Mouse (Mus musculus): ENCODE measurements around the gene Chaf1a. TPM values are rescaled to one million over a fixed set of nuclear protein-coding genes. Genes with fewer than 3 reads are reported as not detected.
A peak's percentile ranks its signal among the peaks of the same experiment; 100 is the strongest.

The Chaf1a gene
- polyA plus RNA-seq, 1 experiment from 2014 or later, result 12.7 TPM

- no peak for ATAC-seq (replicated peaks; ENCODE audit: extremely low read depth, insufficient read depth, low FRiP score)
- H3K4me1 ChIP-seq (ENCODE audit: control insufficient read depth, insufficient read depth, low read length), result peaks cover 35% of the 10 kb centered on the region
- H3K36me3 ChIP-seq (ENCODE audit: control insufficient read depth, insufficient read depth), result no peaks in the 10 kb centered on the region; the same call in 1 of the 2 replicates
- no peak overlapping the region for H3K27ac ChIP-seq (ENCODE audit: low read length)
- no peaks in the 10 kb centered on the region for H3K9me3 ChIP-seq (replicated peaks; ENCODE audit: control insufficient read depth, low read length)
- no peaks in the 10 kb centered on the region for H3K27me3 ChIP-seq (ENCODE audit: control insufficient read depth, insufficient read depth, low read length)
- no peak overlapping the region for H3K4me3 ChIP-seq (ENCODE audit: low read length)
- no peak overlapping the region for H3K4me2 ChIP-seq (ENCODE audit: low read depth, low read length)
- 0 out of 2 replicates have a peak overlapping the region, but pooled peaks have one; percentile 5 for H3K9ac ChIP-seq (ENCODE audit: low read length)
- WGBS, result 61% methylated on average over 7 of the region's 7 CpGs
These were observed 7.4 kb upstream of the Chaf1a start for GRCm38 (mm10) chr17:56032831-56033230.

DNA sequence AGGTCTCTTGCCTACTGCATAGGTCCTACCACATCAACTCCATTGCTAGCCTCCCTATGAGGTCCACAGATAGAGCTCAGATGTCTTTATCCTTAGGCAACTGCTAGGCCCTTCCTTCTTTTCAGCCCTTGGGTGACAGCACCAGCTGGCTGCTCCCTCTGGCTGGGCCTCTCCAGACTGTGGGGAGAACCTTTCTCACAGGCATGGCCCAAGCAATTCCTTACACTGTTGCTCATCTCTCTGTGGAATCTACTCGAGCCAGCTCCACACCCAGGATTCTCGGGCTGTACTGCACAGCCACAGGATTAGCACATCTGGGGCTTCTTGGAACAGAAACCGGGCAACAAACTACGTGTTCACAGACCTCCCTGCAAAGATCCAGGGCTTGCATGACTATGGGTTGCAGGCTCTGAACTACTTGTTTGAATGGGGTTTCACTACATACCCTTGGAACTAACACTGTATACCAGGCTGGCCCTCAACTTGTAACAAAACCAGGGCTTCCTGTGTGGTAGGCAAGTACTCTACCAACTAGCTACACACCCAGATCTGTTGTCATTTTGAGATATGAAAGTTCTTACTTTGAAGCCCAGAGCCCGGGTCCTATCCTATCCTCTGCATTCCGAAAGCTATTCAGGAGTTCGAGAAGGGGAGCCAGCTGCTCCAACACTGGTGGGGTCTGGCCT, 6.1 kb upstream of the Chaf1a start:
- Histone ChIP-seq H3K9me3 (replicated peaks; ENCODE audit: control insufficient read depth, low read length) (no peaks in the 10 kb centered on the region), H3K36me3 (ENCODE audit: control insufficient read depth, insufficient read depth) (no peaks in the 10 kb centered on the region; the same call in 1 of the 2 replicates), H3K27me3 (ENCODE audit: control insufficient read depth, insufficient read depth, low read length) (no peaks in the 10 kb centered on the region), H3K4me1 (ENCODE audit: control insufficient read depth, insufficient read depth, low read length) (peaks cover 35% of the 10 kb centered on the region), H3K9ac (ENCODE audit: low read length) (peak overlapping the region; percentile 30; the same call in 1 of the 2 replicates), H3K27ac (ENCODE audit: low read length) (no peak overlapping the region), H3K4me2 (ENCODE audit: low read depth, low read length) (no peak overlapping the region), H3K4me3 (ENCODE audit: low read length) (no peak overlapping the region)
- no peak for ATAC-seq (replicated peaks; ENCODE audit: extremely low read depth, insufficient read depth, low FRiP score)
- WGBS, result 78% methylated on average over 7 of the region's 7 CpGs

DNA sequence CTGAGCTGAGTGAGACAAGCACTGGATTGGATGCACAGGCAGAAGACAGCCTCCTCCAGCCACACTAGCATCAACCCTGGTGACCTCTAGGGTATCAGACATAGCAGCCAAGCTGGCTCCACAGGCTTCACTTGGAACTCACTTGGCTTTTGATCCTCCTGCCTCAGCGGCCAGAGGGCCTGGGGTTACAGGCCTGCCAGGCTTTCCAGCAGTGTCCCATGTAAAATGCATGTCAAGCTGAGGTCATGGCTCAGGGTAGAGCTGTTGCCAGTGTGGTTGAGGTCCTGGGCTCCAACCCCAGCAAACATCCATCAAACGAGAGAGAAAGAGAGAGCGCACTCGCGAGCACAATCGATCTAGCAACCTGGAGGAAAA, 5.5 kb upstream of the Chaf1a start:
- Histone ChIP-seq H3K9me3 (replicated peaks; ENCODE audit: control insufficient read depth, low read length) (no peaks in the 10 kb centered on the region), H3K4me1 (ENCODE audit: control insufficient read depth, insufficient read depth, low read length) (peaks cover 35% of the 10 kb centered on the region), H3K9ac (ENCODE audit: low read length) (peak overlapping the region; percentile 38; the same call in 1 of the 2 replicates), H3K36me3 (ENCODE audit: control insufficient read depth, insufficient read depth) (no peaks in the 10 kb centered on the region; the same call in 1 of the 2 replicates), H3K27ac (ENCODE audit: low read length) (no peak overlapping the region), H3K27me3 (ENCODE audit: control insufficient read depth, insufficient read depth, low read length) (no peaks in the 10 kb centered on the region), H3K4me2 (ENCODE audit: low read depth, low read length) (peak overlapping the region; percentile 79), H3K4me3 (ENCODE audit: low read length) (no peak overlapping the region; the same call in 1 of the 2 replicates)
- WGBS, result 84% methylated on average over 6 of the region's 6 CpGs
- no peak for ATAC-seq (replicated peaks; ENCODE audit: extremely low read depth, insufficient read depth, low FRiP score)

DNA sequence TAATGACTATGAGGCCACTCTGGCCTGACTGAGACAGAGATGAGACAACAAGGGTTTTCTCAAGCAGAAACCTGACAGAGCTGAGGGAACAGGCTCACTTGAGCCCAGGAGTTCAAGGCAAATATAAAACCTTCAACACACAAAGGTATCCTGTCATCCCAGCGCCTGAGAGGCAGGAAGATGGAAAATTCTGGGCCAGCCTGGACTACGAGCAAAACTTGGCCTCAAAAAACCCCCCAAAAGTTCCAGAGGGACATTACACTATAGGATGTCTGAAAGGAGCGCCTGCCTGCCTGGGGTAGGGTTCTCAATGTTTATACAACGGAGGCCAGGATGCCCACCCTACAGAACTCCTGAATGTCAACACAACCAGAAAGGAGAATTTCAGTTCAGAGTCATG, 5.0 kb upstream of the Chaf1a start:
- WGBS, result 69% methylated on average over 4 of the region's 4 CpGs

GRCm38 (mm10) chr17:56036176-56036900, 3.9 kb upstream of the Chaf1a start, which contains the start of gene Sh3gl1:
TSS of gene Sh3gl1 (minus strand) at chr17:56036635.
- H3K27ac ChIP-seq (ENCODE audit: low read length), result peak within 1 kb of the TSS; percentile 94
- peak within 1 kb of the TSS; percentile 79 for H3K4me2 ChIP-seq (ENCODE audit: low read depth, low read length)
- peak within 1 kb of the TSS; percentile 96 for H3K4me3 ChIP-seq (ENCODE audit: low read length)
- H3K27me3 ChIP-seq (ENCODE audit: control insufficient read depth, insufficient read depth, low read length), result no peaks in the 10 kb centered on the region
- no peaks in the 10 kb centered on the region for H3K9me3 ChIP-seq (replicated peaks; ENCODE audit: control insufficient read depth, low read length)
- ATAC-seq (replicated peaks; ENCODE audit: extremely low read depth, insufficient read depth, low FRiP score), result peak; percentile 91
- peaks cover 33% of the 10 kb centered on the region for H3K4me1 ChIP-seq (ENCODE audit: control insufficient read depth, insufficient read depth, low read length)
- under 1% methylated on average over 74 of the region's 74 CpGs for WGBS
- peak within 1 kb of the TSS; percentile 99 for H3K9ac ChIP-seq (ENCODE audit: low read length)
- no peaks in the 10 kb centered on the region; the same call in 1 of the 2 replicates for H3K36me3 ChIP-seq (ENCODE audit: control insufficient read depth, insufficient read depth)

More for the DNA sequence above, 5.0 kb upstream of the Chaf1a start:
- H3K27ac ChIP-seq (ENCODE audit: low read length), result no peak overlapping the region
- H3K36me3 ChIP-seq (ENCODE audit: control insufficient read depth, insufficient read depth), result no peaks in the 10 kb centered on the region; the same call in 1 of the 2 replicates
- H3K4me3 ChIP-seq (ENCODE audit: low read length), result peak overlapping the region; percentile 96
- no peak for ATAC-seq (replicated peaks; ENCODE audit: extremely low read depth, insufficient read depth, low FRiP score)
- no peaks in the 10 kb centered on the region for H3K9me3 ChIP-seq (replicated peaks; ENCODE audit: control insufficient read depth, low read length)
- H3K4me1 ChIP-seq (ENCODE audit: control insufficient read depth, insufficient read depth, low read length), result peaks cover 35% of the 10 kb centered on the region
- peak overlapping the region; percentile 79 for H3K4me2 ChIP-seq (ENCODE audit: low read depth, low read length)
- peak overlapping the region; percentile 99 for H3K9ac ChIP-seq (ENCODE audit: low read length)
- H3K27me3 ChIP-seq (ENCODE audit: control insufficient read depth, insufficient read depth, low read length), result no peaks in the 10 kb centered on the region

DNA sequence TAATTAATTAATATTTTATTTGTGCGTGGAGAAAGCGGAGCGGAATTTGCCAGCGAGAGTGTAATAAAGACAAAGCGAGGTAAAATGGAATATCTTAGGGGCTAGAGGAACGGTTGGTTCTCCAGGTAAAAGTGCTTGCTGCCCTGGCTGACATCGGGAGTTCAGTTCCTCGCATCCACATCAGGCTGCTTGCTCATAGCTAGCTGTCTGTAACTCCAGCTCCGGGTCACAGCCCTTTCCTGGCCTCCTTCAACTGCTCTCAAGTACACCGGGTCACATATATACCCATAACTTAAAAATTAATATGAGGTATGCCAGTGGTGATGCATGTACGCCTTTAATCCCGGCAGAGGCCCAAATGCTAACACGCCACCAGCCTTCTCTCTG, 3.3 kb upstream of the Chaf1a start:
- WGBS, result 35% methylated on average over 13 of the region's 13 CpGs
- Histone ChIP-seq H3K27ac (ENCODE audit: low read length) (0 out of 2 replicates have a peak overlapping the region, but pooled peaks have one; percentile 17), H3K4me1 (ENCODE audit: control insufficient read depth, insufficient read depth, low read length) (peaks cover 37% of the 10 kb centered on the region), H3K9ac (ENCODE audit: low read length) (peak overlapping the region; percentile 64), H3K9me3 (replicated peaks; ENCODE audit: control insufficient read depth, low read length) (no peaks in the 10 kb centered on the region), H3K4me3 (ENCODE audit: low read length) (peak overlapping the region; percentile 42), H3K4me2 (ENCODE audit: low read depth, low read length) (peak overlapping the region; percentile 62), H3K36me3 (ENCODE audit: control insufficient read depth, insufficient read depth) (no peaks in the 10 kb centered on the region; the same call in 1 of the 2 replicates), H3K27me3 (ENCODE audit: control insufficient read depth, insufficient read depth, low read length) (no peaks in the 10 kb centered on the region)
- no peak for ATAC-seq (replicated peaks; ENCODE audit: extremely low read depth, insufficient read depth, low FRiP score)

DNA sequence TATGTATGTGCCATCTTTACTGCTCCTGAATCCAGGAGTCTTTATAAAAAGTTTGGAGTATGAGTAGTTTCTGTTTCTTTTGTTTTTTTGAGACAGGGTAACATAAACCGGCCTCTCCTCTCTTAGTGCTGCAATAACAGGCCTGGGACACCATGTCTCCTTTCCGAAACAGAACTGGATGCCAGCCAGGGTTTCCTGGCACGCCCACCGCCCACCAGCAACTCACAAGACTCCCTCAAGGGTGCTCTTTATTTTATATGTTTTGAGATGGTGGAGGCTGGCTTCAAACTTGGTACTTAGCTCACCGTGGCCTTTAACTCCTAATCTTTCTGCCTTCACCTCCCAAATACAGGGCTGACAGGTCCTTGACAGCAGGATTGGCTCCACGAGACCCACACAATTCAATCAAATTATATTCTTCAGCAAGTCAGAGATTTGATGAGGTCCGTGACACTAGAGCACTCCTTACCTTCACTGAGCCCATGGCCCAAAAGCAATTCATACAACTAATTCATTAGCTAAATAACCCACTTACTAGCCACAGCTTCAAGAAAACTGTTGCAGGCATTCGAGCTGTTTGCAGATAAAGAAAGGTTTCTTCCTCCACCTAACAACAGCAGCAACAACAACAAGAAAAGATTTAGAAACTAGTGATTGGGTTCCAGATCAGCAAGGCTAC, 1.5 kb upstream of the Chaf1a start:
- Histone ChIP-seq H3K4me3 (ENCODE audit: low read length) (no peak overlapping the region), H3K4me1 (ENCODE audit: control insufficient read depth, insufficient read depth, low read length) (peaks cover 28% of the 10 kb centered on the region), H3K36me3 (ENCODE audit: control insufficient read depth, insufficient read depth) (no peaks in the 10 kb centered on the region), H3K9me3 (replicated peaks; ENCODE audit: control insufficient read depth, low read length) (no peaks in the 10 kb centered on the region), H3K9ac (ENCODE audit: low read length) (0 out of 2 replicates have a peak overlapping the region, but pooled peaks have one; percentile 7), H3K4me2 (ENCODE audit: low read depth, low read length) (no peak overlapping the region), H3K27ac (ENCODE audit: low read length) (no peak overlapping the region), H3K27me3 (ENCODE audit: control insufficient read depth, insufficient read depth, low read length) (no peaks in the 10 kb centered on the region)
- 78% methylated on average over 8 of the region's 8 CpGs for WGBS
- ATAC-seq (replicated peaks; ENCODE audit: extremely low read depth, insufficient read depth, low FRiP score), result no peak

GRCm38 (mm10) chr17:56039345-56039744, 894 bp upstream of the Chaf1a start:
- H3K27me3 ChIP-seq (ENCODE audit: control insufficient read depth, insufficient read depth, low read length), result no peaks in the 10 kb centered on the region
- no peaks in the 10 kb centered on the region for H3K9me3 ChIP-seq (replicated peaks; ENCODE audit: control insufficient read depth, low read length)
- peak overlapping the region; percentile 77 for H3K4me3 ChIP-seq (ENCODE audit: low read length)
- no peak overlapping the region for H3K9ac ChIP-seq (ENCODE audit: low read length)
- ATAC-seq (replicated peaks; ENCODE audit: extremely low read depth, insufficient read depth, low FRiP score), result no peak
- WGBS, result 69% methylated on average over 4 of the region's 4 CpGs
- peak overlapping the region; percentile 95 for H3K4me2 ChIP-seq (ENCODE audit: low read depth, low read length)
- peaks cover 25% of the 10 kb centered on the region for H3K4me1 ChIP-seq (ENCODE audit: control insufficient read depth, insufficient read depth, low read length)
- no peak overlapping the region for H3K27ac ChIP-seq (ENCODE audit: low read length)
- no peaks in the 10 kb centered on the region for H3K36me3 ChIP-seq (ENCODE audit: control insufficient read depth, insufficient read depth)

All from heart, embryonic 16.5 days (tissue).